Mouse (Mus musculus) embryonic facial prominence, embryonic 13.5 days (tissue): ENCODE measurements around the gene Wdr5. TPM values are rescaled to one million over a fixed set of nuclear protein-coding genes. Genes with fewer than 3 reads are reported as not detected.
A peak's percentile ranks its signal among the peaks of the same experiment; 100 is the strongest.

Experiments
- ATAC-seq: fragments of 200-750 bp; cut with Nextera tagmentation; 2 replicates; pipeline ENCODE4 v1.8.0; 2017; ENCODE audit warnings: low read depth; ENCODE audit not compliant: insufficient number of reproducible peaks, insufficient read depth, low FRiP score, low TSS enrichment
- H3K27ac ChIP-seq: fragments of 300-500 bp; sonication (generic); 2 replicates; pipeline ENCODE4 v1.5.1; 2015; ENCODE audit warnings: moderate library complexity, mild to moderate bottlenecking, inconsistent platforms
- H3K27me3 ChIP-seq: fragments of 300-500 bp; sonication (generic); 2 replicates; pipeline ENCODE4 v1.6.1; 2015; ENCODE audit warnings: mild to moderate bottlenecking, inconsistent platforms
- H3K36me3 ChIP-seq: fragments of 300-500 bp; sonication (generic); 2 replicates; pipeline ENCODE4 v1.6.1; 2015; ENCODE audit warnings: mild to moderate bottlenecking, inconsistent platforms
- H3K4me1 ChIP-seq: fragments of 300-500 bp; sonication (generic); 2 replicates; pipeline ENCODE4 v1.6.1; 2015; ENCODE audit warnings: inconsistent platforms
- H3K4me2 ChIP-seq: fragments of 300-500 bp; sonication (generic); 2 replicates; pipeline ENCODE4 v1.6.1; 2015; ENCODE audit warnings: moderate library complexity, mild to moderate bottlenecking, inconsistent platforms
- H3K4me3 ChIP-seq: fragments of 300-500 bp; sonication (generic); 2 replicates; pipeline ENCODE4 v1.5.1; 2015; ENCODE audit warnings: mild to moderate bottlenecking, inconsistent platforms
- H3K9ac ChIP-seq: fragments of 300-500 bp; sonication (generic); 2 replicates; pipeline ENCODE4 v1.6.1; 2015; ENCODE audit warnings: mild to moderate bottlenecking, inconsistent platforms
- H3K9me3 ChIP-seq: fragments of 300-500 bp; sonication (generic); 2 replicates; pipeline ENCODE4 v1.6.1; 2016; ENCODE audit warnings: inconsistent platforms
- WGBS: fragments of 180-500 bp; shearing (Covaris S2); methylation state at CpG from one replicate; pipeline ENCODE4 v1.1.7; 2015; ENCODE audit warnings: mixed read lengths; 5-methylcytosine and 5-hydroxymethylcytosine counted together
- polyA plus RNA-seq: library from polyadenylated mRNA; unstranded; fragments of >200 nt; fragmentation: Nextera tagmentation; extraction: Ambion mirVana; gene quantifications from 2 replicates; pipeline ENCODE4 v1.2.1, GENCODE M21; 2015

Wdr5 gene
- polyA plus RNA-seq, 1 experiment from 2014 or later, result 57.9 TPM

DNA sequence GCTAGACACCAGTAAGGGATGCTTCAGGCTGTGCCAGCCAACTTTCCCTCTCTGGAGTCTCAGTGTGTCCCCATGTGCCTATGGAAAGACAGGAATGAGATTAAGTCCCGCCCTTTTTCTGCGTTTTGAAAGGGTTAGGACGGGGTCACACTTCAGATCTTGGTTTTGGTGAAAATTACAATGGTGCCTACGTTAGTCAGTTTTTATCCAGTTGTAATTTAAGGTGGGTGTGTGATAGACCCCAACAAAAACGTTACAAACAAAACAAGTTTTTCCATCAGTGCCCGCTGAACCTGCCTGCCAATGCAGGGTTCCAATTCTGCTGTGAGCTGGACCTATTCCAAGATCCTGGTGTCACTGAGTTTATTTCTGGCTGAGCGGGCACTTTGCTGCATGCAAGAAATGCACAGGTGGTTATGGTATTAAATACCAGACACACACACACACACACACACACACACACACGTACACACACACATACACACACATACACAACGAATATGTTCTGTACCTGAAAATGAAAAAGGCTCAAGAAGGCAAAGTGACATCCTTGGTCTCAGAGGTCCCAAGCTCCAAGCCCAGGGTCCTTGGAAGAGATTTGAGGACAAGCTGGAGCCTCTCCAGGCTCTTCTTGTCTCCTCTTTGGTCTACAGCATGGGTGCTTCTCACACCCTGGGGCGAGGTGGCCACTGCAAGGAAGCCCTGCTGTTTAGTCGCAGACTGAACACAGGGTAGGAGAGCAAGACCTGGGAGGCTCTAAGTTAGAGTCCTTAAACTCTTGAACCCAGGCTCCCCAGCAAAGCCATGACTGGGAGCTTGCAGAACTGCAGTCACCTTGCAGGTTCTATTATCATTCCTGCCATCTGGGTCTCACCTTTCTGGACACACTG, 38.4 kb upstream of the Wdr5 start:
- H3K27me3 ChIP-seq, result no peaks in the 10 kb centered on the region
- peak overlapping the region; percentile 98 for H3K4me3 ChIP-seq
- WGBS, result 33% methylated on average over 11 of the region's 11 CpGs
- peaks cover 36% of the 10 kb centered on the region for H3K4me1 ChIP-seq
- ATAC-seq, result no peak
- peak overlapping the region; percentile 98 for H3K9ac ChIP-seq
- H3K27ac ChIP-seq, result peak overlapping the region; percentile 91
- H3K9me3 ChIP-seq, result no peaks in the 10 kb centered on the region
- H3K36me3 ChIP-seq, result peaks cover 9% of the 10 kb centered on the region
- peak overlapping the region; percentile 74 for H3K4me2 ChIP-seq

- no peak overlapping the region for H3K4me3 ChIP-seq
- H3K27ac ChIP-seq, result no peak overlapping the region
- H3K9ac ChIP-seq, result no peak overlapping the region
- WGBS, result 61% methylated on average over 4 of the region's 4 CpGs
- no peaks in the 10 kb centered on the region for H3K9me3 ChIP-seq
- H3K4me2 ChIP-seq, result no peak overlapping the region
- no peaks in the 10 kb centered on the region for H3K27me3 ChIP-seq
- H3K4me1 ChIP-seq, result peaks cover 8% of the 10 kb centered on the region; the same call in 1 of the 2 replicates
- ATAC-seq, result no peak
- H3K36me3 ChIP-seq, result no peaks in the 10 kb centered on the region
Observed at GRCm38 (mm10) chr2:27479821-27480220, 35.1 kb upstream of the Wdr5 start.

DNA sequence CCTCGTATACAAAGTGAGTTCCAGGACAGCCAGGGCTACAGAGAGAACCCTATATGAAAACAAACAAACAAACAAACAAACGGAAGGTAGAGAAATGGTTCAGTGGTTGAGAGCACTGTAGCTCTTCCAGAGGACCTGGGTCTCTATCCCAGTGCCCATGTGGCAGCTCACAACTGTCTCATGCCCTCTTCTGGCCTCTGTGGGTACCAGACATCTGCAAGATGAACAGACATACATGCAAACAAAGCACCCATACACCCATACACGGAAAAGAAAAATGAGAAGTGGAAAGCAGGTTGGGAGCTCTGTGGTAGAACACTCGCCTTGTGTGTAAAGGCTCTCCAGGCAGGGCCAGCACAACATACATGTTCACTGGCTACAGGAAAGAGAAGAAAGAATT, 34.6 kb upstream of the Wdr5 start:
- WGBS, result 76% methylated on average over 4 of the region's 4 CpGs
- H3K9me3 ChIP-seq, result no peaks in the 10 kb centered on the region
- H3K27me3 ChIP-seq, result no peaks in the 10 kb centered on the region
- ATAC-seq, result no peak
- H3K4me1 ChIP-seq, result peaks cover 8% of the 10 kb centered on the region; the same call in 1 of the 2 replicates
- H3K9ac ChIP-seq, result no peak overlapping the region
- no peak overlapping the region for H3K4me2 ChIP-seq
- no peaks in the 10 kb centered on the region for H3K36me3 ChIP-seq
- no peak overlapping the region for H3K4me3 ChIP-seq
- no peak overlapping the region for H3K27ac ChIP-seq

- H3K9ac ChIP-seq, result no peak overlapping the region
- no peaks in the 10 kb centered on the region for H3K27me3 ChIP-seq
- no peaks in the 10 kb centered on the region for H3K9me3 ChIP-seq
- WGBS, result 63% methylated on average over 7 of the region's 7 CpGs
- H3K4me2 ChIP-seq, result no peak overlapping the region
- H3K4me1 ChIP-seq, result no peaks in the 10 kb centered on the region
- no peak overlapping the region for H3K27ac ChIP-seq
- H3K4me3 ChIP-seq, result no peak overlapping the region
- no peaks in the 10 kb centered on the region for H3K36me3 ChIP-seq
- ATAC-seq, result no peak
Observed at GRCm38 (mm10) chr2:27482265-27482861, 32.6 kb upstream of the Wdr5 start.

DNA sequence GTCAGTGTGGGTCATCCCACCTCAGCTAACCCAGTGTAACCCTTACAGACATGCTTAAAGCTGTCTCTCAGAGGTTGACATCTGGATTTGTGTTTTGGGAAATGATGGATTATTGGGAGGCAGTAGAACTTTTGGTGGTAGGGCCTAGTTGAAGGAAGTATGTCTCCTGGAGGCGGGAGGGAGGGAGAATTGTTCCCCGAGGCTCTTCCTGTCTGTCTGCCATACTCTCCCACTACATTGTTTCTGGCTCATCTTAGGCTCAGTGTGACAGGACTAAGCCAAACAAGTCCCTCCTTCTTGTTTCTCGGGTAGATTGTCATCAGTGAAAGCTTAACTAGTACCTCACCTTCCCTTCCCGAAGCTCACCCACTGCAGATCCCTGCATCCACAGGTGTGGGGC, 28.2 kb upstream of the Wdr5 start:
- Histone ChIP-seq H3K9me3 (no peaks in the 10 kb centered on the region), H3K27me3 (no peaks in the 10 kb centered on the region), H3K4me3 (no peak overlapping the region), H3K9ac (no peak overlapping the region), H3K27ac (no peak overlapping the region), H3K36me3 (no peaks in the 10 kb centered on the region), H3K4me1 (no peaks in the 10 kb centered on the region), H3K4me2 (no peak overlapping the region)
- no peak for ATAC-seq
- 50% methylated on average over 4 of the region's 4 CpGs for WGBS

- no peaks in the 10 kb centered on the region for H3K4me1 ChIP-seq
- no peak for ATAC-seq
- no peaks in the 10 kb centered on the region for H3K36me3 ChIP-seq
- H3K4me3 ChIP-seq, result no peak overlapping the region
- 87% methylated on average over 3 of the region's 4 CpGs for WGBS
- H3K9ac ChIP-seq, result no peak overlapping the region
- no peak overlapping the region for H3K4me2 ChIP-seq
- H3K27me3 ChIP-seq, result no peaks in the 10 kb centered on the region
- no peaks in the 10 kb centered on the region for H3K9me3 ChIP-seq
- no peak overlapping the region for H3K27ac ChIP-seq
Observed at GRCm38 (mm10) chr2:27487336-27488049, 27.5 kb upstream of the Wdr5 start.

DNA sequence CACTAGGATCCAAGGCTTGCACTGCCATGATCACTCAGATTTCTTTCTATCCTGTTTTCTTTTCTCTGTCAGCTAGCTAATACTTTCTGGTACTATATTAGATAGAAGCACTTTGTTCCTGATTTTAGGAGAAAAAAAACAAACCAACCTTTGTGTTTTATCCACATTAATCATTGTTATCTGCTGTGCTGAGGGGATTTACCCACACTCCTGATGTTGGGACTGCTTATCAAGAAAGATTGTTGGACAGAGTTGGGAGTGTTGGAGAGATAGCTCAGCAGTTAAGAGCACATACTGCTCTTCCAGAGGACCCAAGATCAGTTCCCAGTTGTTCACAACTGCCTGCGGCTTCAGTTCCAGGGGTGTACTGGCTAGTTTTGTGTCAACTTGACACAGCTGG, 26.6 kb upstream of the Wdr5 start:
- Histone ChIP-seq H3K36me3 (no peaks in the 10 kb centered on the region), H3K9ac (no peak overlapping the region), H3K4me2 (no peak overlapping the region), H3K4me3 (no peak overlapping the region), H3K27ac (no peak overlapping the region), H3K4me1 (no peaks in the 10 kb centered on the region), H3K9me3 (no peaks in the 10 kb centered on the region), H3K27me3 (no peaks in the 10 kb centered on the region)
- no peak for ATAC-seq
- 88% methylated on average over 1 of the region's 1 CpGs for WGBS

DNA sequence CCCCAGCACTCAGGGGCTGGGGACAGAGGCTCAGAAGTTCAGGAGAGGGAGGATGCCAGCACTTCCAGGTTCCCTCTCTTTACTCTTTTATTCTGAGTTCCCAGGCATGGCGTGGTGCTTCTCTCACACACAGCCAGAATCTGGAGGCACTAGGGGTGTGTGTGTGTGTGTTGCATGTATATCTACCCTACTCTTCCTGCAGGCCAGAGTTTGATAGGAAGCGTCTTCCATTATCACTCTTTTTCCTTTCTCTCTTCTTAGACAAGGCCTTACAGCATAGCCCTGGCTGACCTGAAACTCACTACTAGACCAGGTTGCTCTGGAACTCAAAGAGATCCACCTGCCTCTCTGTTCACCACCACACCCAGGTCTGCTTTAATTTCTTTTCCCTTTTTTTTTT, 24.0 kb upstream of the Wdr5 start:
- no peak overlapping the region for H3K4me2 ChIP-seq
- no peak for ATAC-seq
- WGBS, result 90% methylated on average over 2 of the region's 2 CpGs
- no peak overlapping the region for H3K4me3 ChIP-seq
- no peaks in the 10 kb centered on the region for H3K9me3 ChIP-seq
- no peaks in the 10 kb centered on the region for H3K4me1 ChIP-seq
- H3K36me3 ChIP-seq, result no peaks in the 10 kb centered on the region
- H3K27me3 ChIP-seq, result no peaks in the 10 kb centered on the region
- no peak overlapping the region for H3K27ac ChIP-seq
- no peak overlapping the region for H3K9ac ChIP-seq

GRCm38 (mm10) chr2:27493971-27494370, 21.0 kb upstream of the Wdr5 start:
- ATAC-seq, result no peak
- no peaks in the 10 kb centered on the region for H3K9me3 ChIP-seq
- no peak overlapping the region for H3K4me3 ChIP-seq
- H3K36me3 ChIP-seq, result no peaks in the 10 kb centered on the region
- H3K27ac ChIP-seq, result no peak overlapping the region
- H3K4me2 ChIP-seq, result no peak overlapping the region
- H3K27me3 ChIP-seq, result no peaks in the 10 kb centered on the region
- 92% methylated on average over 3 of the region's 3 CpGs for WGBS
- no peak overlapping the region for H3K9ac ChIP-seq
- peaks cover 7% of the 10 kb centered on the region; the same call in 1 of the 2 replicates for H3K4me1 ChIP-seq

GRCm38 (mm10) chr2:27496391-27497028, 18.4 kb upstream of the Wdr5 start:
- peak overlapping the region; percentile 40 for H3K4me3 ChIP-seq
- no peaks in the 10 kb centered on the region for H3K27me3 ChIP-seq
- H3K36me3 ChIP-seq, result no peaks in the 10 kb centered on the region
- no peaks in the 10 kb centered on the region for H3K9me3 ChIP-seq
- H3K27ac ChIP-seq, result peak overlapping the region; percentile 51
- peak overlapping the region; percentile 63 for H3K9ac ChIP-seq
- H3K4me2 ChIP-seq, result peak overlapping the region; percentile 64
- peaks cover 7% of the 10 kb centered on the region; the same call in 1 of the 2 replicates for H3K4me1 ChIP-seq
- 38% methylated on average over 23 of the region's 23 CpGs for WGBS
- ATAC-seq, result no peak

DNA sequence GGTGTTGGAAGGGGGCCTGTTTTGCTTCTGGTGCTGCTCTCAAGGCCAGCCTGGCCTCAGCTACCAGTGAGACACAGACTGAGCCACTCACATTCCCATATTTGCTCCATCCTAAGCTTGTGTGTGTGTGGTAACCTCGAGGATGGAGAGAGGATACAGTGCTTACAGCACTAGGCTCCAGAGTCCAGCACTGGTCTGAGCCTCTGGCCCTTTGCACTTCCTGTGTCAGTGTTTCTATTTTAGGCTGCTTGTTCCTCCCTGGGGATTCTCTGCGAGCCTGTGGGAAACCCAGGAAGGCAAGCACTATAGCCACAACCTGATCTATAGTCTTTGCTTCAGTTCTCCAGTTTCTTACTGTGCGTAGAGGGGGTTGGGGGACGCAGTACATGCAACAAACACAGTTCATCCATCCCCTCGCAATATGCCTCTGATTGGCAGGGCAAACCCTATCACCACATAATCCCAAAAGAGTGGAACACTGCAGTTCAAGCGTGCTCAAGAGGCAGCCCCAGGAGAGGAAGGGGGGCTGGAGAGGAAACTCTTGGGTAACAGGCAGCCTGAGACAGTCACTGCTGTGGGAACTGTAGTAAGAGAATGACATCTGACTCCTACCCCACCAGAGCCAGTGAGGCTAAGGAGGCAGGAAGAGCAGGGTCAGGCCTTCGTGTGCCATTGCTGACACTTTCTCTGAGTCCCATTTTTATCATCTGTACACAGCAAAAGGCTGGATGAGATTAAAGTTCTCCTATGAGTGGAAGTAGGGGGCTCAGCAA, 10.7 kb upstream of the Wdr5 start:
- peaks cover 18% of the 10 kb centered on the region for H3K4me1 ChIP-seq
- peak overlapping the region; percentile 35 for H3K27ac ChIP-seq
- no peaks in the 10 kb centered on the region for H3K36me3 ChIP-seq
- H3K4me3 ChIP-seq, result no peak overlapping the region
- no peaks in the 10 kb centered on the region for H3K27me3 ChIP-seq
- ATAC-seq, result no peak
- H3K9me3 ChIP-seq, result no peaks in the 10 kb centered on the region
- peak overlapping the region; percentile 37 for H3K9ac ChIP-seq
- 22% methylated on average over 7 of the region's 7 CpGs for WGBS
- H3K4me2 ChIP-seq, result no peak overlapping the region
